Mouse (Mus musculus) neural tube, embryonic 13.5 days (tissue): ENCODE measurements around the gene Cnot9. TPM values are rescaled to one million over a fixed set of nuclear protein-coding genes. Genes with fewer than 3 reads are reported as not detected.

Experiments used
- ATAC-seq: fragments of 200-750 bp; cut with Nextera tagmentation; 2 replicates; pipeline ENCODE4 v1.8.0; 2017; ENCODE audit warnings: low read depth, mild to moderate bottlenecking, moderate TSS enrichment, moderate library complexity
- H3K27ac ChIP-seq: fragments of 300-500 bp; sonication (generic); replicated peaks from 2 replicates; pipeline ENCODE4 v1.5.1; 2015; ENCODE audit warnings: moderate library complexity, mild to moderate bottlenecking, inconsistent platforms
- H3K27me3 ChIP-seq: fragments of 300-500 bp; sonication (generic); 2 replicates; pipeline ENCODE4 v1.6.1; 2015; ENCODE audit warnings: mild to moderate bottlenecking, inconsistent platforms
- H3K36me3 ChIP-seq: fragments of 300-500 bp; sonication (generic); 2 replicates; pipeline ENCODE4 v1.6.1; 2015; ENCODE audit warnings: mild to moderate bottlenecking, inconsistent platforms
- H3K4me1 ChIP-seq: fragments of 300-500 bp; sonication (generic); replicated peaks from 2 replicates; pipeline ENCODE4 v1.6.1; 2015; ENCODE audit warnings: inconsistent platforms
- H3K4me2 ChIP-seq: fragments of 300-500 bp; sonication (generic); 2 replicates; pipeline ENCODE4 v1.6.1; 2015; ENCODE audit warnings: inconsistent platforms, mild to moderate bottlenecking, moderate library complexity
- H3K4me3 ChIP-seq: fragments of 300-500 bp; sonication (generic); 2 replicates; pipeline ENCODE4 v1.5.1; 2015; ENCODE audit warnings: mild to moderate bottlenecking, inconsistent platforms
- H3K9ac ChIP-seq: fragments of 300-500 bp; sonication (generic); 2 replicates; pipeline ENCODE4 v1.6.1; 2015; ENCODE audit warnings: moderate library complexity, mild to moderate bottlenecking, inconsistent platforms
- H3K9me3 ChIP-seq: fragments of 300-500 bp; sonication (generic); 2 replicates; pipeline ENCODE4 v1.6.1; 2016; ENCODE audit warnings: inconsistent platforms
- WGBS: fragments of 180-500 bp; shearing (Covaris S2); methylation state at CpG from one replicate; pipeline ENCODE4 v1.1.7; 2015; 5-methylcytosine and 5-hydroxymethylcytosine counted together
- polyA plus RNA-seq: library from polyadenylated mRNA; unstranded; fragments of >200 nt; fragmentation: Nextera tagmentation; extraction: Ambion mirVana; gene quantifications from 2 replicates; pipeline ENCODE4 v1.2.1, GENCODE M21; 2015

The Cnot9 gene
- polyA plus RNA-seq, 1 experiment from 2014 or later: 46.8 TPM

- Histone ChIP-seq H3K9me3 (no peaks in the 10 kb centered on the region), H3K4me2 (peak within 1 kb of the TSS; percentile 45), H3K4me3 (peak within 1 kb of the TSS; percentile 17), H3K27ac (peak within 1 kb of the TSS; percentile 66), H3K36me3 (no peaks in the 10 kb centered on the region), H3K4me1 (peaks cover 19% of the 10 kb centered on the region), H3K9ac (peak within 1 kb of the TSS; percentile 50), H3K27me3 (no peaks in the 10 kb centered on the region)
- 5% methylated on average over 6 of the region's 6 CpGs for WGBS
- peak; percentile 87 for ATAC-seq
These were observed 36.6 kb downstream of the Cnot9 start, which contains the start of gene Plcd4 for GRCm38 (mm10) chr1:74542451-74542961. Gene Plcd4, plus strand, starts transcription at chr1:74542888.

GRCm38 (mm10) chr1:74544184-74544583 is 38.3 kb downstream of the Cnot9 start, which contains the start of gene Usp37:
Gene Usp37, minus strand, starts transcription at chr1:74544284.
- Histone ChIP-seq H3K9me3 (no peaks in the 10 kb centered on the region), H3K9ac (no peak within 1 kb of the TSS; the same call in 1 of the 2 replicates), H3K27me3 (no peaks in the 10 kb centered on the region), H3K36me3 (no peaks in the 10 kb centered on the region), H3K4me2 (peak within 1 kb of the TSS; percentile 45), H3K4me1 (peaks cover 19% of the 10 kb centered on the region), H3K27ac (peak within 1 kb of the TSS; percentile 66; the same call in 1 of the 2 replicates), H3K4me3 (peak within 1 kb of the TSS; percentile 17; the same call in 1 of the 2 replicates)
- WGBS: 41% methylated on average over 4 of the region's 4 CpGs
- ATAC-seq: no peak

GRCm38 (mm10) chr1:74559061-74559460 is 53.2 kb downstream of the Cnot9 start:
- Histone ChIP-seq H3K36me3 (peaks cover 12% of the 10 kb centered on the region), H3K4me1 (no peaks in the 10 kb centered on the region), H3K9ac (no peak overlapping the region), H3K27me3 (no peaks in the 10 kb centered on the region), H3K27ac (no peak overlapping the region), H3K4me3 (no peak overlapping the region), H3K4me2 (no peak overlapping the region), H3K9me3 (no peaks in the 10 kb centered on the region)
- no peak for ATAC-seq
- 84% methylated on average over 5 of the region's 5 CpGs for WGBS

- Histone ChIP-seq H3K4me3 (no peak overlapping the region), H3K27ac (no peak overlapping the region), H3K9me3 (no peaks in the 10 kb centered on the region), H3K36me3 (peaks cover 75% of the 10 kb centered on the region), H3K27me3 (no peaks in the 10 kb centered on the region), H3K9ac (no peak overlapping the region), H3K4me2 (no peak overlapping the region), H3K4me1 (no peaks in the 10 kb centered on the region)
- 73% methylated on average over 6 of the region's 6 CpGs for WGBS
- no peak for ATAC-seq
These were observed 60.0 kb downstream of the Cnot9 start for GRCm38 (mm10) chr1:74565834-74566233.

- no peaks in the 10 kb centered on the region for H3K4me1 ChIP-seq
- H3K27ac ChIP-seq: no peak overlapping the region
- H3K9me3 ChIP-seq: no peaks in the 10 kb centered on the region
- H3K9ac ChIP-seq: no peak overlapping the region
- no peak overlapping the region for H3K4me2 ChIP-seq
- H3K36me3 ChIP-seq: peaks cover 93% of the 10 kb centered on the region
- H3K27me3 ChIP-seq: no peaks in the 10 kb centered on the region
- WGBS: 91% methylated on average over 29 of the region's 29 CpGs
- no peak overlapping the region for H3K4me3 ChIP-seq
- ATAC-seq: no peak
These were observed 64.2 kb downstream of the Cnot9 start for GRCm38 (mm10) chr1:74569739-74570719.

Other genes starting within 250 kb of the Cnot9 start
- 0.28 TPM in 1 of 2 replicates, not detected in the other for gene Gpbar1, start 227.5 kb upstream of the Cnot9 start, polyA plus RNA-seq
- 195 and 200 TPM in 2 replicates for gene Aamp, start 221.3 kb upstream of the Cnot9 start, polyA plus RNA-seq
- 104 and 119 TPM in 2 replicates for gene Pnkd, start 221.1 kb upstream of the Cnot9 start, polyA plus RNA-seq
- gene Tmbim1, start 200.4 kb upstream of the Cnot9 start, polyA plus RNA-seq: 9.0 and 10.9 TPM in 2 replicates
- 0.73 and 1.1 TPM in 2 replicates for gene Catip, start 143.9 kb upstream of the Cnot9 start, polyA plus RNA-seq
- gene Slc11a1, start 130.9 kb upstream of the Cnot9 start, polyA plus RNA-seq: 2.7 and 3.1 TPM in 2 replicates
- 22.5 and 27.1 TPM in 2 replicates for gene Ctdsp1, start 114.5 kb upstream of the Cnot9 start, polyA plus RNA-seq
- 0.10 and 0.12 TPM in 2 replicates for gene Vil1, start 96.7 kb upstream of the Cnot9 start, polyA plus RNA-seq
- 6.5 and 8.7 TPM in 2 replicates for gene Plcd4, start 36.8 kb downstream of the Cnot9 start, polyA plus RNA-seq
- 24.1 and 25.0 TPM in 2 replicates for gene Usp37, start 38.2 kb downstream of the Cnot9 start, polyA plus RNA-seq
- gene Zfp142, start 82.2 kb downstream of the Cnot9 start, polyA plus RNA-seq: 6.7 and 7.5 TPM in 2 replicates
- gene Bcs1l, start 82.2 kb downstream of the Cnot9 start, polyA plus RNA-seq: 21.7 and 22.2 TPM in 2 replicates
- 42.7 and 44.6 TPM in 2 replicates for gene Rnf25, start 95.3 kb downstream of the Cnot9 start, polyA plus RNA-seq
- 16.5 and 19.7 TPM in 2 replicates for gene Stk36, start 95.4 kb downstream of the Cnot9 start, polyA plus RNA-seq
- gene Ttll4, start 155.7 kb downstream of the Cnot9 start, polyA plus RNA-seq: 7.7 and 9.7 TPM in 2 replicates
- gene Cyp27a1, start 207.5 kb downstream of the Cnot9 start, polyA plus RNA-seq: 2.9 and 4.0 TPM in 2 replicates
- gene Prkag3, start 243.2 kb downstream of the Cnot9 start, polyA plus RNA-seq: 0.39 TPM in 1 of 2 replicates, not detected in the other